Mouse (Mus musculus): Measurements from ENCODE around the gene Recql.

DNA sequence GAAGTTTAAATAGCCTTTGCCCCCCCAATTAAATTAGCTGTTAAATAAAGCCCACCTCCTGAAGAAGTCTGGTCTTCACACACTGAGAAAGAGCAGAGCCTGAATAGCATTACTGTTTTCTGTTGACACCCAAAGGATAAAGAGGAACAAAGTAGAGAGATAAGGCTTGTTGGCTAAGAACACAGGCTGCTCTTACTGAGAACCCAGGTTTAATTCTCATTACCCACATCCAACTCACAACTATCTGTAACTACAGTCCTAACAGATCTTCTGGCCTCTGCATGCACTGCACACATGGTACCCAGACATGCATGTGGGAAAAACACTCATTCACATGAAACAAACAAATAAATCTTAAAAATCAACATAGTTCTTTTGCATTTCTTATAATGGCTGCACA is 69.8 kb downstream of the Recql start:
- TF ChIP-seq POLR2A (IDR thresholded peaks at IDR 0.05; ENCODE audit: low read depth, low read length) (no peak), CTCF (IDR thresholded peaks at IDR 0.05; ENCODE audit: extremely low read depth, insufficient read depth, insufficient read length, insufficient replicate concordance) (no peak)

All from spleen, adult 2 months (tissue).